Mouse (Mus musculus) heart, postnatal 0 days (tissue): ENCODE measurements around the gene Rpl27a.

Experiments used
- CTCF ChIP-seq: IDR thresholded peaks from 2 replicates; pipeline ENCODE4 v1.5.1; 2016; ENCODE audit warnings: antibody characterized with exemption, control low read depth, low read depth
- EP300 ChIP-seq: IDR thresholded peaks from 2 replicates; pipeline ENCODE4 v1.6.1; 2016; ENCODE audit warnings: antibody characterized with exemption, low read depth

- TF ChIP-seq CTCF, result no peak
- TF ChIP-seq EP300, result no peak
Measured at GRCm38 (mm10) chr7:109511838-109512237, 7.1 kb upstream of the Rpl27a start.
